ENCODE assay signal across 27 mouse cellular contexts in the genomic region with DNA sequence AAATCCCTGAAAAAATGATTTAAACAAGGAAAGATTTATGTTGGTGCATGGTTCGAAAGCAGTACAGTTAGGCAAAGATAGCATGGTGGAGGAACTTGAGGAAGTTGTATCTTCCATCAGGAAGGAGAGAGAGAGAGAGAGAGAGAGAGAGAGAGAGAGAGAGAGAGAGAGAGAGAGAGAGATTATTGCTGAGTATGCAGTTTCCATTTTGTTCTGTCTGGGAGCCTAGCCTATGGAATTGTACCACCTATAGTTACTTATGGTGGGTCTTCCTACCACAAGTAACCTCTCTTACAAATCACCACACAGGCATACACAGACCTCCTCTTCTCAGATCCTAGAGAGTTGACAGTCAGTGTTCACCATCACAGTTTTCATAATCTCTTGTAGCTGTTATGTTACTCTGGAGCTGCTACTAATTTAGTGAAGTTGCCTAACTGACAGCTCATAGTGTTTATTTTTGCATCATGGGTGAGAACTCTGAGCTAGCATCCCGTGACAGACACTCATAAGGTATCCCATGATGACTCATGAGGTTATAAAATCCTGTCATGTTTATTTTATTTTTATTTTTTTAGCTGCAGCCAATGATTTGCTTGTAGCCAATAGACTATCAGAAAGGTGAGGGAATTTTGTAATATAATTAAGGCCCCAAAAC.
DNase-seq lines count a peak whose midpoint lies in the region; ATAC-seq and TF ChIP-seq lines count a peak whose summit lies in the region.
"Had no signal": no experiment of that assay in that cellular context is flagged by ENCODE, and none has a peak within 500 bp of the region (broad histone marks: within the 10 kb centered on the region; RNA-seq: fewer than 3 reads in every experiment).

No protein-coding gene starts in this region.

- no peak overlapping the region for H3K4me2 ChIP-seq in CH12.LX (ENCODE audit: insufficient read depth, low read depth, poor library complexity, severe bottlenecking)
- no peak overlapping the region for H3K4me2 ChIP-seq in forebrain, embryonic 14.5 days (ENCODE audit: low read length)
- H3K4me2 ChIP-seq: forebrain, embryonic 15.5 days; heart, embryonic 11.5 days; hindbrain, embryonic 13.5 days; intestine, embryonic 15.5 days; kidney, embryonic 15.5 days had no signal

- no peaks in the 10 kb centered on the region for H3K27me3 ChIP-seq in CH12.LX (replicated peaks)
- no peaks in the 10 kb centered on the region for H3K27me3 ChIP-seq in forebrain, embryonic 14.5 days (replicated peaks; ENCODE audit: control insufficient read depth, insufficient read depth, low read length)
- H3K27me3 ChIP-seq: forebrain, embryonic 15.5 days; hindbrain, embryonic 13.5 days; intestine, embryonic 15.5 days; kidney, embryonic 15.5 days had no signal

- 87% methylated on average over 2 of the region's 2 CpGs for WGBS in forebrain, embryonic 14.5 days

- TF ChIP-seq EP300 in CH12.LX (IDR thresholded peaks at IDR 0.05; ENCODE audit: low read length), result no peak

- no peaks in the 10 kb centered on the region for H3K4me1 ChIP-seq in CH12.LX (ENCODE audit: control insufficient read depth in 1 of 2, insufficient read depth in 2 of 2)
- no peaks in the 10 kb centered on the region for H3K4me1 ChIP-seq in forebrain, embryonic 14.5 days (ENCODE audit: control insufficient read depth, insufficient read depth, low read length)
- H3K4me1 ChIP-seq: hindbrain, embryonic 13.5 days; intestine, embryonic 15.5 days; kidney, embryonic 15.5 days had no signal

- dilution Hi-C loops in CH12.LX (cut with MboI; ENCODE audit: extremely low pct_ligation_motif_present, extremely low pct_unique_long_range_greater_than_20kb, low sequenced_read_pairs), result no loop called here

- H3K9me3 ChIP-seq in CH12.LX (replicated peaks; ENCODE audit: low read length), result no peaks in the 10 kb centered on the region
- H3K9me3 ChIP-seq in forebrain, embryonic 14.5 days (replicated peaks; ENCODE audit: control insufficient read depth, low read length), result no peaks in the 10 kb centered on the region
- H3K9me3 ChIP-seq: forebrain, embryonic 15.5 days; G1E; hindbrain, embryonic 10.5 days; hindbrain, embryonic 13.5 days; intestine, embryonic 15.5 days; kidney, embryonic 15.5 days had no signal

- in situ Hi-C loops in CH12.LX (cut with MboI; ENCODE audit: low pct_ligation_motif_present, low pct_unique_long_range_greater_than_20kb, low sequenced_read_pairs), result loop anchor here (25.0 kb wide), 1 partner anchor 588 kb away; the partner anchor contains the start of gene Tmco5

- no peak for ATAC-seq in forebrain, embryonic 14.5 days
- ATAC-seq: CD4-positive, CD25-positive, alpha-beta regulatory T cell, adult 4 months; forebrain, embryonic 15.5 days; hindbrain, embryonic 16.5 days; intestine, embryonic 15.5 days had no signal

- H3K9ac ChIP-seq in CH12.LX (ENCODE audit: insufficient read depth, low read depth), result no peak overlapping the region
- H3K9ac ChIP-seq in forebrain, embryonic 14.5 days (ENCODE audit: low read length), result no peak overlapping the region
- H3K9ac ChIP-seq: forebrain, embryonic 15.5 days; hindbrain, embryonic 13.5 days; intestine, embryonic 15.5 days; kidney, embryonic 15.5 days had no signal

- H3K36me3 ChIP-seq in CH12.LX (replicated peaks in 1 of 2; ENCODE audit: control insufficient read depth in 1 of 2, insufficient read depth in 1 of 2, low read length in 1 of 2), result no peaks in the 10 kb centered on the region
- H3K36me3 ChIP-seq in forebrain, embryonic 14.5 days (ENCODE audit: control insufficient read depth, insufficient read depth, low read length), result no peaks in the 10 kb centered on the region
- H3K36me3 ChIP-seq: forebrain, embryonic 15.5 days; G1E; hindbrain, embryonic 10.5 days; hindbrain, embryonic 13.5 days; intestine, embryonic 15.5 days; kidney, embryonic 15.5 days had no signal

- H3K4me3 ChIP-seq in CH12.LX (replicated peaks in 1 of 3; ENCODE audit: low read depth in 2 of 3, low read length in 2 of 3, poor library complexity in 1 of 3), result no peak overlapping the region
- no peak overlapping the region for H3K4me3 ChIP-seq in forebrain, embryonic 14.5 days (ENCODE audit: low read depth, low read length)
- H3K4me3 ChIP-seq: forebrain, embryonic 15.5 days; hindbrain, embryonic 10.5 days; hindbrain, embryonic 13.5 days; intestine, embryonic 15.5 days; kidney, embryonic 15.5 days had no signal

- no peak for TF ChIP-seq POLR2A in CH12.LX (IDR thresholded peaks at IDR 0.05; ENCODE audit: low read depth, low read length)

- no peak overlapping the region for H3K27ac ChIP-seq in CH12.LX (ENCODE audit: insufficient read depth, low read depth)
- H3K27ac ChIP-seq in forebrain, embryonic 14.5 days (ENCODE audit: low read depth, low read length), result no peak overlapping the region
- H3K27ac ChIP-seq: forebrain, embryonic 15.5 days; hindbrain, embryonic 10.5 days; hindbrain, embryonic 13.5 days; intestine, embryonic 15.5 days; kidney, embryonic 15.5 days had no signal

- H3K79me2 ChIP-seq in CH12.LX (replicated peaks; ENCODE audit: control insufficient read depth, extremely low read depth, insufficient read depth, poor library complexity, severe bottlenecking), result no peaks in the 10 kb centered on the region

- TF ChIP-seq RAD21 in CH12.LX (IDR thresholded peaks at IDR 0.05; ENCODE audit: low read depth, low read length), result no peak

- TF ChIP-seq CTCF in CH12.LX (conservative IDR thresholded peaks at IDR 0.05 in 1 of 2, IDR thresholded peaks at IDR 0.05 in 1 of 2; ENCODE audit: low read depth in 2 of 2, low read length in 2 of 2), result no peak

- DNase-seq in 3T3-L1 (ENCODE audit: low read depth, low spot score) (peak; percentile 58), CH12.LX (ENCODE audit: extremely low read depth) (no peak), NIH3T3 (ENCODE audit: low read depth) (peak; percentile 43)
- peak; percentile 36 for DNase-seq in brain, adult 2 months (ENCODE audit: low read depth, low spot score)
- DNase-seq in gastrocnemius, adult 18-20 months (ENCODE audit: low spot score), result no peak
- no peak for DNase-seq in forebrain, embryonic 14.5 days (ENCODE audit: low spot score)
- no peak for DNase-seq in cerebellum, adult 9-10 months
- no peak for DNase-seq in adrenal gland, adult (ENCODE audit: inconsistent age in 2 of 2, low spot score in 1 of 2)
- DNase-seq: adrenal gland, adult 2 months; adrenal gland, postnatal 25 days; B cell, adult 2 months; cerebellum, adult 11 months; cerebellum, adult 2 months; cerebellum, postnatal 36 days; gastrocnemius, postnatal 14 days; heart, postnatal 36 days; kidney, adult 11 months; kidney, adult 8-10 months had no signal

TF ChIP-seq in CH12.LX, 34 proteins besides CTCF, POLR2A, EP300 and RAD21:
- TF ChIP-seq GABPA (IDR thresholded peaks at IDR 0.05; ENCODE audit: insufficient replicate concordance, low read depth, low read length) (no peak), MAFK (IDR thresholded peaks at IDR 0.05; ENCODE audit: insufficient replicate concordance, low read length) (peak; percentile 84)

Comparison
In these comparisons a context has a peak if more than half of its experiments do, and no peak if none do; other contexts are left out.
1. DNase-seq: peak in 3T3-L1 (single experiment), NIH3T3 (single experiment) and brain, adult 2 months (single experiment); none in CH12.LX (single experiment), gastrocnemius, adult 18-20 months (single experiment), forebrain, embryonic 14.5 days (single experiment), cerebellum, adult 9-10 months (single experiment) and adrenal gland, adult (0 of 2).